Mouse (Mus musculus): Measurements from ENCODE around the gene Cenpm. TPM values are rescaled to one million over a fixed set of nuclear protein-coding genes. Genes with fewer than 3 reads are reported as not detected.

The Cenpm gene
- polyA plus RNA-seq, 1 experiment from 2014 or later: 60.9 TPM

- Histone ChIP-seq H3K4me1 (no peaks in the 10 kb centered on the region), H3K27me3 (no peaks in the 10 kb centered on the region), H3K4me3 (replicated peaks) (no peak overlapping the region), H3K9ac (no peak overlapping the region), H3K27ac (replicated peaks) (no peak overlapping the region), H3K4me2 (replicated peaks) (no peak overlapping the region), H3K9me3 (replicated peaks) (no peaks in the 10 kb centered on the region), H3K36me3 (peaks cover 93% of the 10 kb centered on the region)
- no peak for ATAC-seq (ENCODE audit: insufficient number of reproducible peaks, low FRiP score, low TSS enrichment, low read depth)
- 77% methylated on average over 1 of the region's 1 CpGs for WGBS
Measured at GRCm38 (mm10) chr15:82187924-82188323, 56.6 kb downstream of the Cenpm start.

- no peaks in the 10 kb centered on the region for H3K4me1 ChIP-seq
- no peaks in the 10 kb centered on the region for H3K27me3 ChIP-seq
- H3K27ac ChIP-seq (replicated peaks): no peak overlapping the region
- peaks cover 93% of the 10 kb centered on the region for H3K36me3 ChIP-seq
- 82% methylated on average over 4 of the region's 4 CpGs for WGBS
- H3K9ac ChIP-seq: no peak overlapping the region
- no peak for ATAC-seq (ENCODE audit: insufficient number of reproducible peaks, low FRiP score, low TSS enrichment, low read depth)
- H3K9me3 ChIP-seq (replicated peaks): no peaks in the 10 kb centered on the region
- no peak overlapping the region for H3K4me2 ChIP-seq (replicated peaks)
- no peak overlapping the region for H3K4me3 ChIP-seq (replicated peaks)
Measured at GRCm38 (mm10) chr15:82187401-82187800, 57.1 kb downstream of the Cenpm start.

- Histone ChIP-seq H3K4me2 (replicated peaks) (no peak overlapping the region), H3K27me3 (no peaks in the 10 kb centered on the region), H3K36me3 (peaks cover 93% of the 10 kb centered on the region), H3K27ac (replicated peaks) (no peak overlapping the region), H3K9me3 (replicated peaks) (peaks cover 3% of the 10 kb centered on the region; the same call in 1 of the 2 replicates), H3K9ac (no peak overlapping the region), H3K4me1 (no peaks in the 10 kb centered on the region), H3K4me3 (replicated peaks) (no peak overlapping the region)
- no peak for ATAC-seq (ENCODE audit: insufficient number of reproducible peaks, low FRiP score, low TSS enrichment, low read depth)
- 84% methylated on average over 5 of the region's 5 CpGs for WGBS
Measured at GRCm38 (mm10) chr15:82186931-82187330, 57.6 kb downstream of the Cenpm start.

- H3K4me2 ChIP-seq (replicated peaks): no peak overlapping the region
- no peak overlapping the region for H3K9ac ChIP-seq
- H3K27me3 ChIP-seq: no peaks in the 10 kb centered on the region
- no peak for ATAC-seq (ENCODE audit: insufficient number of reproducible peaks, low FRiP score, low TSS enrichment, low read depth)
- H3K9me3 ChIP-seq (replicated peaks): peaks cover 5% of the 10 kb centered on the region; the same call in 1 of the 2 replicates
- H3K4me3 ChIP-seq (replicated peaks): no peak overlapping the region
- peaks cover 93% of the 10 kb centered on the region for H3K36me3 ChIP-seq
- no peak overlapping the region for H3K27ac ChIP-seq (replicated peaks)
- no peaks in the 10 kb centered on the region for H3K4me1 ChIP-seq
- 79% methylated on average over 14 of the region's 14 CpGs for WGBS
Measured at GRCm38 (mm10) chr15:82186131-82186530, 58.4 kb downstream of the Cenpm start.

- Histone ChIP-seq H3K4me2 (replicated peaks) (no peak overlapping the region), H3K4me1 (no peaks in the 10 kb centered on the region), H3K36me3 (peaks cover 98% of the 10 kb centered on the region), H3K9ac (no peak overlapping the region), H3K27me3 (no peaks in the 10 kb centered on the region), H3K4me3 (replicated peaks) (no peak overlapping the region), H3K9me3 (replicated peaks) (peaks cover 5% of the 10 kb centered on the region; the same call in 1 of the 2 replicates), H3K27ac (replicated peaks) (no peak overlapping the region)
- 85% methylated on average over 14 of the region's 14 CpGs for WGBS
- ATAC-seq (ENCODE audit: insufficient number of reproducible peaks, low FRiP score, low TSS enrichment, low read depth): no peak
Measured at GRCm38 (mm10) chr15:82185062-82185783, 59.3 kb downstream of the Cenpm start.

- peaks cover 5% of the 10 kb centered on the region; the same call in 1 of the 2 replicates for H3K9me3 ChIP-seq (replicated peaks)
- no peak overlapping the region for H3K9ac ChIP-seq
- 90% methylated on average over 10 of the region's 10 CpGs for WGBS
- H3K27ac ChIP-seq (replicated peaks): no peak overlapping the region
- H3K4me2 ChIP-seq (replicated peaks): no peak overlapping the region
- no peak for ATAC-seq (ENCODE audit: insufficient number of reproducible peaks, low FRiP score, low TSS enrichment, low read depth)
- H3K36me3 ChIP-seq: peaks cover 98% of the 10 kb centered on the region
- no peak overlapping the region for H3K4me3 ChIP-seq (replicated peaks)
- no peaks in the 10 kb centered on the region for H3K27me3 ChIP-seq
- H3K4me1 ChIP-seq: no peaks in the 10 kb centered on the region
Measured at GRCm38 (mm10) chr15:82184656-82185055, 59.9 kb downstream of the Cenpm start.

- 80% methylated on average over 7 of the region's 7 CpGs for WGBS
- no peak for ATAC-seq (ENCODE audit: insufficient number of reproducible peaks, low FRiP score, low TSS enrichment, low read depth)
- H3K4me3 ChIP-seq (replicated peaks): no peak overlapping the region
Measured at GRCm38 (mm10) chr15:82184183-82184582, 60.4 kb downstream of the Cenpm start.

More at GRCm38 (mm10) chr15:82184183-82184582, 60.4 kb downstream of the Cenpm start:
- no peaks in the 10 kb centered on the region for H3K27me3 ChIP-seq
- no peak overlapping the region for H3K27ac ChIP-seq (replicated peaks)
- H3K4me1 ChIP-seq: no peaks in the 10 kb centered on the region
- H3K4me2 ChIP-seq (replicated peaks): no peak overlapping the region
- peaks cover 5% of the 10 kb centered on the region; the same call in 1 of the 2 replicates for H3K9me3 ChIP-seq (replicated peaks)
- no peak overlapping the region for H3K9ac ChIP-seq
- peaks cover 98% of the 10 kb centered on the region for H3K36me3 ChIP-seq

MicroRNAs within 50 kb of the gene (microRNA counts, 519-probe panel; counts per million panel counts)
- microRNA mmu-miR-33: 2,221 counts per million, percentile 49 among the panel's probes with 10 or more counts

Small RNAs within 50 kb of the gene (microRNA-seq; reads per million reads assigned to microRNA genes)
- gene Mir33 (ENCODE audit: borderline number of aligned reads): 59.7 reads per million, percentile 49 among the genes with 10 or more reads in this experiment

Other genes with a start within 250 kb of the Cenpm start
- 29.3 and 29.8 TPM in 2 replicates for gene Desi1, start 210.9 kb downstream of the Cenpm start, polyA plus RNA-seq (2015; fragmentation: Nextera tagmentation; extraction: Ambion mirVana)
- 246 and 260 TPM in 2 replicates for gene Snu13, start 197.2 kb downstream of the Cenpm start, polyA plus RNA-seq (2015; fragmentation: Nextera tagmentation; extraction: Ambion mirVana)
- not detected in 2 replicates for gene 4930407I10Rik, start 185.6 kb downstream of the Cenpm start, polyA plus RNA-seq (2015; fragmentation: Nextera tagmentation; extraction: Ambion mirVana)
- gene Mei1, start 174.8 kb downstream of the Cenpm start, polyA plus RNA-seq (2015; fragmentation: Nextera tagmentation; extraction: Ambion mirVana): 0.04 and 0.11 TPM in 2 replicates
- gene Ccdc134, start 116.8 kb downstream of the Cenpm start, polyA plus RNA-seq (2015; fragmentation: Nextera tagmentation; extraction: Ambion mirVana): 27.6 and 31.1 TPM in 2 replicates
- gene Srebf2, start 97.6 kb downstream of the Cenpm start, polyA plus RNA-seq (2015; fragmentation: Nextera tagmentation; extraction: Ambion mirVana): 159 and 162 TPM in 2 replicates
- 1.5 and 2.9 TPM in 2 replicates for gene Shisa8, start 31.9 kb downstream of the Cenpm start, polyA plus RNA-seq (2015; fragmentation: Nextera tagmentation; extraction: Ambion mirVana)
- gene Tnfrsf13c, start 20.4 kb downstream of the Cenpm start, polyA plus RNA-seq (2015; fragmentation: Nextera tagmentation; extraction: Ambion mirVana): 0.58 and 0.61 TPM in 2 replicates
- gene 1500009C09Rik, start 7.6 kb upstream of the Cenpm start, polyA plus RNA-seq (2015; fragmentation: Nextera tagmentation; extraction: Ambion mirVana): not detected in 2 replicates
- gene Sept3, start 30.1 kb upstream of the Cenpm start, polyA plus RNA-seq (2015; fragmentation: Nextera tagmentation; extraction: Ambion mirVana): 17.1 and 18.7 TPM in 2 replicates
- 0.20 TPM in 1 of 2 replicates, not detected in the other for gene Wbp2nl, start 54.2 kb upstream of the Cenpm start, polyA plus RNA-seq (2015; fragmentation: Nextera tagmentation; extraction: Ambion mirVana)
- gene Naga, start 94.2 kb upstream of the Cenpm start, polyA plus RNA-seq (2015; fragmentation: Nextera tagmentation; extraction: Ambion mirVana): 64.8 and 65.9 TPM in 2 replicates
- 23.8 and 24.9 TPM in 2 replicates for gene Pheta2, start 94.2 kb upstream of the Cenpm start, polyA plus RNA-seq (2015; fragmentation: Nextera tagmentation; extraction: Ambion mirVana)
- 264 and 279 TPM in 2 replicates for gene Smdt1, start 94.2 kb upstream of the Cenpm start, polyA plus RNA-seq (2015; fragmentation: Nextera tagmentation; extraction: Ambion mirVana)
- 314 and 320 TPM in 2 replicates for gene Ndufa6, start 109.6 kb upstream of the Cenpm start, polyA plus RNA-seq (2015; fragmentation: Nextera tagmentation; extraction: Ambion mirVana)
- 12.2 and 12.3 TPM in 2 replicates for gene Cyp2d22, start 135.5 kb upstream of the Cenpm start, polyA plus RNA-seq (2015; fragmentation: Nextera tagmentation; extraction: Ambion mirVana)
- gene Cyp2d11, start 149.3 kb upstream of the Cenpm start, polyA plus RNA-seq (2015; fragmentation: Nextera tagmentation; extraction: Ambion mirVana): not detected in 2 replicates
- gene Cyp2d10, start 162.4 kb upstream of the Cenpm start, polyA plus RNA-seq (2015; fragmentation: Nextera tagmentation; extraction: Ambion mirVana): not detected in 2 replicates
- not detected in 2 replicates for gene Cyp2d9, start 188.7 kb upstream of the Cenpm start, polyA plus RNA-seq (2015; fragmentation: Nextera tagmentation; extraction: Ambion mirVana)

Data from embryonic facial prominence, embryonic 15.5 days (tissue).